Mouse (Mus musculus): ENCODE results near the gene Atg5. TPM values are rescaled to one million over a fixed set of nuclear protein-coding genes. Genes with fewer than 3 reads are reported as not detected.

Gene Atg5
- polyA plus RNA-seq, 1 experiment from 2014 or later = 39.2 TPM

GRCm38 (mm10) chr10:44316280-44317270 is 48.4 kb downstream of the Atg5 start:
- ATAC-seq = peak; percentile 94
- Histone ChIP-seq H3K9ac (replicated peaks; ENCODE audit: low read depth) (no peak overlapping the region), H3K36me3 (ENCODE audit: insufficient read depth, low read length) (0 out of 2 replicates have a peak, but pooled peaks cover 4% of the 10 kb centered on the region), H3K27me3 (replicated peaks; ENCODE audit: insufficient read depth, low read length) (no peaks in the 10 kb centered on the region), H3K9me3 (ENCODE audit: low read length) (no peaks in the 10 kb centered on the region), H3K4me3 (ENCODE audit: low read depth, low read length) (no peak overlapping the region), H3K4me2 (replicated peaks; ENCODE audit: low read depth, low read length) (peak overlapping the region; percentile 15; the same call in 1 of the 2 replicates), H3K27ac (ENCODE audit: low read length) (peak overlapping the region; percentile 57; the same call in 1 of the 2 replicates), H3K4me1 (ENCODE audit: insufficient read depth, low read depth, low read length) (no peaks in the 10 kb centered on the region; the same call in 1 of the 2 replicates)
- 38% methylated on average over 14 of the region's 14 CpGs for WGBS
- DNase-seq (ENCODE audit: low spot score) = peak; percentile 87
- TF ChIP-seq EP300 (IDR thresholded peaks at IDR 0.05) (no peak), CTCF (IDR thresholded peaks at IDR 0.05) (no peak)

GRCm38 (mm10) chr10:44322166-44322565 is 54.0 kb downstream of the Atg5 start:
- H3K36me3 ChIP-seq (ENCODE audit: insufficient read depth, low read length) = 0 out of 2 replicates have a peak, but pooled peaks cover 4% of the 10 kb centered on the region
- no peaks in the 10 kb centered on the region for H3K27me3 ChIP-seq (replicated peaks; ENCODE audit: insufficient read depth, low read length)
- ATAC-seq (no peak), DNase-seq (ENCODE audit: low spot score) (no peak)
- H3K4me2 ChIP-seq (replicated peaks; ENCODE audit: low read depth, low read length) = no peak overlapping the region
- 37% methylated on average over 1 of the region's 1 CpGs for whole genome bisulfite sequencing
- no peak overlapping the region for H3K27ac ChIP-seq (ENCODE audit: low read length)
- H3K9me3 ChIP-seq (ENCODE audit: low read length) = no peaks in the 10 kb centered on the region
- TF ChIP-seq CTCF (IDR thresholded peaks at IDR 0.05) (no peak), EP300 (IDR thresholded peaks at IDR 0.05) (no peak)
- H3K4me3 ChIP-seq (ENCODE audit: low read depth, low read length) = no peak overlapping the region
- H3K9ac ChIP-seq (replicated peaks; ENCODE audit: low read depth) = no peak overlapping the region
- H3K4me1 ChIP-seq (ENCODE audit: insufficient read depth, low read depth, low read length) = no peaks in the 10 kb centered on the region; the same call in 1 of the 2 replicates

GRCm38 (mm10) chr10:44323070-44323775 is 55.1 kb downstream of the Atg5 start:
- no peak overlapping the region for H3K9ac ChIP-seq (replicated peaks; ENCODE audit: low read depth)
- DNase-seq (ENCODE audit: low spot score) = no peak
- H3K4me1 ChIP-seq (ENCODE audit: insufficient read depth, low read depth, low read length) = no peaks in the 10 kb centered on the region
- 0 out of 2 replicates have a peak, but pooled peaks cover 4% of the 10 kb centered on the region for H3K36me3 ChIP-seq (ENCODE audit: insufficient read depth, low read length)
- WGBS = 74% methylated on average over 9 of the region's 9 CpGs
- H3K27ac ChIP-seq (ENCODE audit: low read length) = no peak overlapping the region
- H3K4me3 ChIP-seq (ENCODE audit: low read depth, low read length) = no peak overlapping the region
- no peak for ATAC-seq
- H3K9me3 ChIP-seq (ENCODE audit: low read length) = no peaks in the 10 kb centered on the region
- TF ChIP-seq CTCF (IDR thresholded peaks at IDR 0.05) (no peak), EP300 (IDR thresholded peaks at IDR 0.05) (no peak)
- no peaks in the 10 kb centered on the region for H3K27me3 ChIP-seq (replicated peaks; ENCODE audit: insufficient read depth, low read length)
- H3K4me2 ChIP-seq (replicated peaks; ENCODE audit: low read depth, low read length) = no peak overlapping the region

DNA sequence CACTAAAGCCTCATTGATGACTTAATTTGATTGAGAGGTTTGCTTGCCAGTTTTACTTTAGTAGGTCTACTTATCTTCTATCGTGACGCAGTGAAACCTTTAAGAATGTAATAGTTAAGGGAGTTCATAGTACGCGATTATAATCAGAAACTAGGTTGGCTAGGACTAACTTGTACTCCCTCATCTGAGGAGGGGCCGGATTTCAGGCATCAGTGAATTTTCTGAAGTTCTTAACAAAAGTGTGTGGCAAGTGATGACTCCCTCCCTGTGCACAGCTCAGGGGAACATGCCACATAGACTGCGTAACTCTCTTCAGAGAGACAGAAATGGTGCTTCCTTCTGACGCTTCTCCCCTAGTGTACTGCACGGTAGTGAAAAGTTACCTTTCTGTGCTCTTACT is 55.7 kb downstream of the Atg5 start:
- Histone ChIP-seq H3K4me3 (ENCODE audit: low read depth, low read length) (no peak overlapping the region), H3K9ac (replicated peaks; ENCODE audit: low read depth) (no peak overlapping the region), H3K27me3 (replicated peaks; ENCODE audit: insufficient read depth, low read length) (no peaks in the 10 kb centered on the region), H3K27ac (ENCODE audit: low read length) (no peak overlapping the region), H3K4me1 (ENCODE audit: insufficient read depth, low read depth, low read length) (no peaks in the 10 kb centered on the region), H3K36me3 (ENCODE audit: insufficient read depth, low read length) (0 out of 2 replicates have a peak, but pooled peaks cover 4% of the 10 kb centered on the region), H3K9me3 (ENCODE audit: low read length) (no peaks in the 10 kb centered on the region), H3K4me2 (replicated peaks; ENCODE audit: low read depth, low read length) (no peak overlapping the region)
- TF ChIP-seq EP300 (IDR thresholded peaks at IDR 0.05) (no peak), CTCF (IDR thresholded peaks at IDR 0.05) (no peak)
- 93% methylated on average over 8 of the region's 8 CpGs for WGBS
- DNase-seq (ENCODE audit: low spot score) (no peak), ATAC-seq (no peak)

GRCm38 (mm10) chr10:44325551-44326500 is 57.7 kb downstream of the Atg5 start:
- 62% methylated on average over 13 of the region's 13 CpGs for WGBS
- H3K9ac ChIP-seq (replicated peaks; ENCODE audit: low read depth) = no peak overlapping the region
- no peaks in the 10 kb centered on the region for H3K27me3 ChIP-seq (replicated peaks; ENCODE audit: insufficient read depth, low read length)
- no peaks in the 10 kb centered on the region for H3K9me3 ChIP-seq (ENCODE audit: low read length)
- H3K27ac ChIP-seq (ENCODE audit: low read length) = no peak overlapping the region
- H3K4me2 ChIP-seq (replicated peaks; ENCODE audit: low read depth, low read length) = no peak overlapping the region
- H3K4me1 ChIP-seq (ENCODE audit: insufficient read depth, low read depth, low read length) = no peaks in the 10 kb centered on the region
- H3K4me3 ChIP-seq (ENCODE audit: low read depth, low read length) = no peak overlapping the region
- H3K36me3 ChIP-seq (ENCODE audit: insufficient read depth, low read length) = no peaks in the 10 kb centered on the region
- TF ChIP-seq CTCF (IDR thresholded peaks at IDR 0.05) (no peak), EP300 (IDR thresholded peaks at IDR 0.05) (no peak)
- ATAC-seq (peak; percentile 35; the same call in 1 of the 2 replicates), DNase-seq (ENCODE audit: low spot score) (no peak)

Measured in lung, postnatal 0 days (tissue).